ENCODE assay signal across 23 mouse cellular contexts in the genomic region with DNA sequence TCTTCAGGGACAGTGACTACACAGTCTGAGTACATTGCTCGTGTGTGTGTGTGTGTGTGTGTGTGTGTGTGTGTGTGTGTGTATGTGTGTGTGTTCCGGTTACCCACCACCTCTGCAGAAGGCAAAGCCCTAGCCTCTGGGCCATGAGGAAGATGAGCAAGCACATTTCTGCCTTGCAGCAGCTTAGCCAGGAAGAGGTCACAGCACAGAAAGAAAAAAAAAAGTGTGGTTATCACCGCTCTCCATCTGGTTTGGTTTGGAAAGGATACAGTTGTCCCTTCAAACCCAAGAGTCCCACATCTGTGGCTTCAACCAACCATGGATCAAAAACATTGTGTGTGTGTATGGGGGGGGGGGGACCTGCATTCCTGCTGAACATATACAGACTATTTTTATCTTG.
DNase-seq lines count a peak whose midpoint lies in the region; ATAC-seq and TF ChIP-seq lines count a peak whose summit lies in the region.
"Had no signal": no experiment of that assay in that cellular context is flagged by ENCODE, and none has a peak within 500 bp of the region (broad histone marks: within the 10 kb centered on the region; RNA-seq: fewer than 3 reads in every experiment).

No protein-coding gene starts in this region.

- no peak overlapping the region for H3K4me3 ChIP-seq in MEL (ENCODE audit: control insufficient read depth in 1 of 2, insufficient read depth in 1 of 2, low read depth in 2 of 2, low read length in 2 of 2)
- no peak overlapping the region for H3K4me3 ChIP-seq in midbrain, embryonic 13.5 days (replicated peaks)
- H3K4me3 ChIP-seq: embryonic facial prominence, embryonic 15.5 days; erythroblast, embryonic 14.5 days; forebrain, embryonic 15.5 days; heart, embryonic 10.5 days; hindbrain, embryonic 13.5 days had no signal

- H3K4me1 ChIP-seq in MEL (ENCODE audit: control insufficient read depth in 1 of 2, insufficient read depth in 2 of 2, low read length in 2 of 2), result peaks cover 0 to 20% of the 10 kb centered on the region in 2 experiments; a peak in 2 of 4 replicates
- H3K4me1 ChIP-seq in midbrain, embryonic 13.5 days (replicated peaks), result peaks cover 4% of the 10 kb centered on the region; the same call in 1 of the 2 replicates
- H3K4me1 ChIP-seq: embryonic facial prominence, embryonic 15.5 days; forebrain, embryonic 15.5 days had no signal

- no peak for TF ChIP-seq RAD21 in MEL (IDR thresholded peaks at IDR 0.05; ENCODE audit: low read depth, low read length)

- H3K79me2 ChIP-seq in MEL (ENCODE audit: control insufficient read depth, insufficient read depth, low read length, poor library complexity), result no peaks in the 10 kb centered on the region

- H3K36me3 ChIP-seq in MEL (ENCODE audit: control insufficient read depth in 1 of 2, insufficient read depth in 2 of 2, low read length in 2 of 2), result peaks cover 0 to 5% of the 10 kb centered on the region in 2 experiments; a peak in 2 of 4 replicates
- no peaks in the 10 kb centered on the region for H3K36me3 ChIP-seq in midbrain, embryonic 13.5 days
- H3K36me3 ChIP-seq: embryonic facial prominence, embryonic 15.5 days; forebrain, embryonic 15.5 days; heart, embryonic 10.5 days; hindbrain, embryonic 13.5 days had no signal

- no peak overlapping the region for H3K4me2 ChIP-seq in midbrain, embryonic 13.5 days (replicated peaks)
- H3K4me2 ChIP-seq: embryonic facial prominence, embryonic 15.5 days; forebrain, embryonic 15.5 days; hindbrain, embryonic 13.5 days had no signal

- H3K9me3 ChIP-seq in MEL (replicated peaks; ENCODE audit: insufficient read depth, low read length), result no peaks in the 10 kb centered on the region
- no peaks in the 10 kb centered on the region for H3K9me3 ChIP-seq in midbrain, embryonic 13.5 days
- H3K9me3 ChIP-seq: embryonic facial prominence, embryonic 15.5 days; forebrain, embryonic 15.5 days; heart, embryonic 10.5 days; hindbrain, embryonic 13.5 days had no signal

- peak; percentile 29 for DNase-seq in thymus, postnatal 14 days
- no peak for DNase-seq in thymus, postnatal 0 days (ENCODE audit: low spot score)
- peak; percentile 55 for DNase-seq in MEL (ENCODE audit: low read depth, low spot score)
- no peak for DNase-seq in adrenal gland, postnatal 4 days (ENCODE audit: low spot score in 2 of 2)
- DNase-seq: adrenal gland, adult 2 months; adrenal gland, postnatal 25 days; cerebellum, adult 2 months; cerebellum, postnatal 10 days; embryo, embryonic 11 days; gastrocnemius, postnatal 25 days; heart, adult 11 months; heart, postnatal 10 days; heart, postnatal 4 days had no signal

- peak; percentile 49 for ATAC-seq in granulocyte monocyte progenitor cell, adult 5-6 weeks (replicated peaks; ENCODE audit: poor library complexity, severe bottlenecking)
- peak; percentile 66 for ATAC-seq in megakaryocyte-erythroid progenitor cell, adult 5-6 weeks (replicated peaks; ENCODE audit: low FRiP score, low TSS enrichment, poor library complexity, severe bottlenecking)
- no peak for ATAC-seq in midbrain, embryonic 13.5 days
- ATAC-seq: CD4-positive, CD25-positive, alpha-beta regulatory T cell, adult 4 months; forebrain, embryonic 15.5 days; hindbrain, postnatal 0 days had no signal

- WGBS in midbrain, embryonic 13.5 days, result 94% methylated on average over 3 of the region's 3 CpGs

- H3K27ac ChIP-seq in MEL (ENCODE audit: control insufficient read depth, low read depth, low read length), result no peak overlapping the region
- no peak overlapping the region for H3K27ac ChIP-seq in midbrain, embryonic 13.5 days
- H3K27ac ChIP-seq: embryonic facial prominence, embryonic 15.5 days; forebrain, embryonic 15.5 days; hindbrain, embryonic 13.5 days; hindbrain, postnatal 0 days had no signal

- no peak for TF ChIP-seq POLR2A in MEL (IDR thresholded peaks at IDR 0.05; ENCODE audit: control insufficient read depth in 1 of 2, insufficient read depth in 1 of 2, low read depth in 1 of 2, low read length in 2 of 2, poor library complexity in 1 of 2)

- peak in 1 of 2 experiments; percentile 46; a peak in 1 of 4 replicates for TF ChIP-seq EP300 in MEL (IDR thresholded peaks at IDR 0.05; ENCODE audit: low read depth in 1 of 2, low read length in 2 of 2)

- no peak overlapping the region for H3K9ac ChIP-seq in MEL (ENCODE audit: control insufficient read depth, low read depth, low read length, poor library complexity, severe bottlenecking)
- no peak overlapping the region for H3K9ac ChIP-seq in midbrain, embryonic 13.5 days (replicated peaks)
- H3K9ac ChIP-seq: embryonic facial prominence, embryonic 15.5 days; forebrain, embryonic 15.5 days; hindbrain, embryonic 13.5 days had no signal

- no peak for TF ChIP-seq CTCF in MEL (IDR thresholded peaks at IDR 0.05 in 2 of 3, conservative IDR thresholded peaks at IDR 0.05 in 1 of 3; ENCODE audit: control insufficient read depth in 1 of 3, insufficient read depth in 1 of 3, low read depth in 2 of 3, low read length in 3 of 3, poor library complexity in 1 of 3, severe bottlenecking in 1 of 3)

- H3K27me3 ChIP-seq in MEL (ENCODE audit: control insufficient read depth in 1 of 2, insufficient read depth in 2 of 2, low read length in 2 of 2), result 0 out of 4 replicates have a peak, but pooled peaks cover 0 to 1% of the 10 kb centered on the region in 2 experiments
- no peaks in the 10 kb centered on the region for H3K27me3 ChIP-seq in midbrain, embryonic 13.5 days
- H3K27me3 ChIP-seq: embryonic facial prominence, embryonic 15.5 days; forebrain, embryonic 15.5 days; hindbrain, embryonic 13.5 days had no signal

TF ChIP-seq in MEL, 35 proteins besides CTCF, POLR2A, EP300 and RAD21:
- no peak for TF ChIP-seq ZKSCAN1 (IDR thresholded peaks at IDR 0.05; ENCODE audit: low read depth, low read length)
- TF ChIP-seq ETS1 (IDR thresholded peaks at IDR 0.05; ENCODE audit: low read depth, low read length), result 0 out of 2 replicates have a peak, but pooled peaks have one; percentile 9
- peak; percentile 87 for TF ChIP-seq ZNF384 (IDR thresholded peaks at IDR 0.05; ENCODE audit: low read depth, low read length)
- TF ChIP-seq GABPA (IDR thresholded peaks at IDR 0.05; ENCODE audit: low read depth, low read length), result no peak
- no peak for TF ChIP-seq KAT2A (conservative IDR thresholded peaks at IDR 0.05; ENCODE audit: low read depth, low read length)
- no peak for TF ChIP-seq MEF2A (IDR thresholded peaks at IDR 0.05; ENCODE audit: extremely low read depth, insufficient replicate concordance, low read depth, low read length, poor library complexity, severe bottlenecking)
- no peak for TF ChIP-seq HCFC1 (IDR thresholded peaks at IDR 0.05; ENCODE audit: low read depth, low read length)
- no peak for TF ChIP-seq MYC (IDR thresholded peaks at IDR 0.05; ENCODE audit: low read depth, low read length)
- TF ChIP-seq RCOR1 (IDR thresholded peaks at IDR 0.05; ENCODE audit: low read depth, low read length), result no peak
- no peak for TF ChIP-seq USF2 (IDR thresholded peaks at IDR 0.05; ENCODE audit: borderline replicate concordance in 1 of 2, insufficient read depth in 1 of 2, low read depth in 1 of 2, low read length in 2 of 2)
- no peak for TF ChIP-seq BHLHE40 (IDR thresholded peaks at IDR 0.05; ENCODE audit: borderline replicate concordance, low read depth, low read length)
- no peak for TF ChIP-seq MXI1 (IDR thresholded peaks at IDR 0.05; ENCODE audit: low read depth, low read length)
- no peak for TF ChIP-seq JUND (IDR thresholded peaks at IDR 0.05; ENCODE audit: low read depth, low read length)
- TF ChIP-seq POLR2AphosphoS2 (IDR thresholded peaks at IDR 0.05; ENCODE audit: low read length), result no peak
- no peak for TF ChIP-seq NRF1 (IDR thresholded peaks at IDR 0.05; ENCODE audit: insufficient read depth, low read depth, low read length, poor library complexity, severe bottlenecking)
- no peak for TF ChIP-seq SMC3 (IDR thresholded peaks at IDR 0.05; ENCODE audit: low read depth, low read length)
- no peak for TF ChIP-seq TBP (IDR thresholded peaks at IDR 0.05; ENCODE audit: low read depth, low read length)
- TF ChIP-seq SIN3A (IDR thresholded peaks at IDR 0.05; ENCODE audit: low read length), result no peak
- no peak for TF ChIP-seq ELF1 (IDR thresholded peaks at IDR 0.05; ENCODE audit: low read depth, low read length)
- no peak for TF ChIP-seq NELFE (IDR thresholded peaks at IDR 0.05; ENCODE audit: low read depth, low read length)
- TF ChIP-seq MAX (IDR thresholded peaks at IDR 0.05; ENCODE audit: low read length), result no peak
- no peak for TF ChIP-seq MYB (IDR thresholded peaks at IDR 0.05; ENCODE audit: low read depth, low read length)
- TF ChIP-seq POLR2AphosphoS5 (IDR thresholded peaks at IDR 0.05; ENCODE audit: borderline replicate concordance, low read depth, low read length), result no peak
- TF ChIP-seq CHD2 (IDR thresholded peaks at IDR 0.05; ENCODE audit: low read length), result no peak
- no peak for TF ChIP-seq MAZ (IDR thresholded peaks at IDR 0.05; ENCODE audit: low read depth, low read length)
- no peak for TF ChIP-seq E2F4 (IDR thresholded peaks at IDR 0.05; ENCODE audit: borderline replicate concordance, low read depth, low read length)
- TF ChIP-seq MAFK (IDR thresholded peaks at IDR 0.05; ENCODE audit: borderline replicate concordance, low read depth, low read length), result no peak
- peak; percentile 44; the same call in 1 of the 2 replicates for TF ChIP-seq GATA1 (IDR thresholded peaks at IDR 0.05; ENCODE audit: low read depth, low read length)
- no peak for TF ChIP-seq UBTF (IDR thresholded peaks at IDR 0.05; ENCODE audit: borderline replicate concordance, insufficient read depth, low read depth, low read length)
- TF ChIP-seq ZMIZ1 (IDR thresholded peaks at IDR 0.05; ENCODE audit: low read depth, low read length), result no peak
- peak; percentile 42; the same call in 1 of the 2 replicates for TF ChIP-seq TAL1 (IDR thresholded peaks at IDR 0.05; ENCODE audit: low read length)
- no peak for TF ChIP-seq USF1 (IDR thresholded peaks at IDR 0.05; ENCODE audit: low read depth, low read length)
- no peak for TF ChIP-seq CHD1 (IDR thresholded peaks at IDR 0.05; ENCODE audit: low read depth, low read length)
- peak; percentile 61 for TF ChIP-seq TCF12 (IDR thresholded peaks at IDR 0.05; ENCODE audit: low read depth, low read length)
- no peak for TF ChIP-seq ZC3H11A (IDR thresholded peaks at IDR 0.05; ENCODE audit: low read depth, low read length)

Comparison
In these comparisons a context has a peak if more than half of its experiments do, and no peak if none do; other contexts are left out.
1. DNase-seq: peak in thymus, postnatal 14 days (single experiment) and MEL (single experiment); none in thymus, postnatal 0 days (single experiment) and adrenal gland, postnatal 4 days (0 of 2).